Mouse (Mus musculus) ES-E14 (cell line): ENCODE results near the gene Zfp536.

Experiments
- HCFC1 ChIP-seq: IDR thresholded peaks from 2 replicates; pipeline ENCODE4 v1.6.1; 2012; ENCODE audit warnings: low read length, inconsistent platforms, borderline replicate concordance; ENCODE audit not compliant: insufficient read depth
- MAFK ChIP-seq: IDR thresholded peaks from 2 replicates; pipeline ENCODE4 v1.6.1; 2014; ENCODE audit warnings: mild to moderate bottlenecking, low read depth, low read length, inconsistent platforms; ENCODE audit not compliant: insufficient read depth
- ZC3H11A ChIP-seq: IDR thresholded peaks from 2 replicates; pipeline ENCODE4 v1.6.1; 2012; ENCODE audit warnings: low read depth, mild to moderate bottlenecking, inconsistent platforms, low read length, borderline replicate concordance
- ZNF384 ChIP-seq: IDR thresholded peaks from 2 replicates; pipeline ENCODE4 v1.6.1; 2012; ENCODE audit warnings: low read depth, low read length, inconsistent platforms

DNA sequence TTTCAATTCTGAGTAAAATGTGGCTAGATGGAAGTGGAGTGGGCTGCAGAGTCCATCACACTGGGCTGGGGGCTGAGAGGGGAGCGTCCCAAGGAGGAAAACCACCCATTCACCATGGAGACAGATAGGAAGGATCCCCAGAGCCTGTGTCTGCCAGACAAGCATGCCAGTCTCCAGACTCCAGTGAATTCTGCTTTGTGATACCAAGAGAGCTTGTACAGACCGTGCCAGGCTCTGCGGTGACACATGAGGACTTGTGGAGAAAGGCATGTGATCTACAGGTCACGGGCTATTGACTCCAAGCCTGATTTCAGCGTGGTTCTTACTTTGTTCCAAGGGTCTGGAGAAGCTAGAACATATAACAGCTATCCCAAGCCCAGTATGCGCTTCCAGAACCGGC lies 230.5 kb downstream of the Zfp536 start:
- TF ChIP-seq MAFK (no peak), ZNF384 (no peak), ZC3H11A (no peak), HCFC1 (no peak)
